Mouse (Mus musculus) liver, embryonic 14.5 days (tissue): ENCODE results near the gene Dlgap1.

Experiments
- CTCF ChIP-seq: IDR thresholded peaks from 2 replicates; pipeline ENCODE4 v1.5.1; 2016; ENCODE audit warnings: antibody characterized with exemption, low read depth, control low read depth
- EP300 ChIP-seq: IDR thresholded peaks from 2 replicates; pipeline ENCODE4 v1.6.1; 2016; ENCODE audit warnings: antibody characterized with exemption, low read depth

GRCm38 (mm10) chr17:70832544-70832943 is 863.7 kb downstream of the Dlgap1 start:
- TF ChIP-seq CTCF (no peak), EP300 (no peak)
